Mouse (Mus musculus) layer of hippocampus, postnatal 14 days (tissue): Measurements from ENCODE around the gene Rad1. TPM values are rescaled to one million over a fixed set of nuclear protein-coding genes. Genes with fewer than 3 reads are reported as not detected.

ENCODE experiments used
- DNase-seq, 2 experiments: peaks; one replicate each; pipeline ENCODE4 v3.0.0; 2021 to 2022; ENCODE audit warnings: low spot score in 2 of 2, mixed read lengths in 1 of 2
- total RNA-seq, 2 experiments: library from RNA; stranded (reverse); gene quantifications; 2 replicates each; pipeline ENCODE4 v1.2.3; 2021

The Rad1 gene
- total RNA-seq, 2 experiments from 2014 or later, result 10.4 to 12.6 TPM

GRCm38 (mm10) chr15:10500838-10501719, 15.3 kb downstream of the Rad1 start:
- peak; percentile 54 to 67 for DNase-seq

DNA sequence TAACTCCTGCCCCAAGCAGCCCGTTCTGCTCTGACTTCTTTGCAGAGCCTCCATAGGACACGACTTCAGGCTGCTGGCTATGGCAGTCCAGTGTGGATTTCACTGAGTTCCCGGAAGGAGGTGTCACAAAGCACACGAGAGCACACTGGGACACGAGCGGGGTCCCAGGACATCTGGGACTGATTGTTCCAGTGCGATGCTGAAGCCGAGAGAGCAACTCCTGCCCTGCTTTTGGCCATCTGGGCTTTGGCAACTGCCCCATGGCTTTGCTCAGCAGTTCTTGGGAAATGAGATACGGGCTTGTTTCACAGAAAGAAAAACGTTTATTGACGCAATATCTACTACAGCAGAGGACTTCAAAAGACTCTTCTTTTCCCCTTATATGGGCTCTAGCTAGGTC, 20.3 kb downstream of the Rad1 start:
- no peak for DNase-seq

- DNase-seq, result no peak
These were observed 29.3 kb downstream of the Rad1 start for GRCm38 (mm10) chr15:10515166-10515565.

DNA sequence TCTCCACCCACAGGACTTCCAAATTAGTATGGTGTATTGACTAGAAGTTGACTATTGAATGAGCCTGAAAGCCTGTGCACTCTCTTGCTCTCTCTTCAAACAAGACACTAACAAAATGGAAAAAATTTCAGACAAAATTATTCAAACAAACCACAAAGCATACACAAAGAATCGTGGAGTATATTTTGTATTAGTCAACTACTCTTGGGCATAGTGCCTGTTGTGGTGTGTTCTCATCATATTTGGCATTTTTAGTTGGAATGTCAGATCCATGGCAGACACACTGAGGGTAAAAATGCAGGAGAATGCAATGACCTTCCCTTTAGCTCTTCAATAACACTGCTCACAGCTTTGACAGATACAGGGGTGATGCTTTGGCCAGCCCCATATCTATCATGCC, 40.1 kb downstream of the Rad1 start:
- no peak for DNase-seq

DNA sequence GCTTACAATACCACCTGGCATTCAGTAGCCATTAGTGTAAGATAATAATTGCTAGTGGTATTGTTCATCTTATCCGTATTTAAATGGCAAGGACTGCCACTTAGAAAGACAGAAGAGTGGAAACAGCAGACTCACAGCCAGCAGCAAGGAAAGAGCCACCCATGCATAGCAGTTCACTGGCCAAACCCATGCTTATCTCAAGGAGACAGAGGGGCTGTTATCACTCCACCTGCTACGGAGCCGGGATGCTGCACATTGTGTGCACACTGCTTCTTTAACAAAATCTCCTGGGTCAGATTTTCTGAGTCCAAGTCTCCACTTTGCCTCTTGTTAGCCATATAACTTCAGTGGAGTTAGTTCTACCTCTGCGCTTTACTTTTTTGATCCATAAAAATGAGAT, 45.5 kb downstream of the Rad1 start:
- no peak for DNase-seq

DNA sequence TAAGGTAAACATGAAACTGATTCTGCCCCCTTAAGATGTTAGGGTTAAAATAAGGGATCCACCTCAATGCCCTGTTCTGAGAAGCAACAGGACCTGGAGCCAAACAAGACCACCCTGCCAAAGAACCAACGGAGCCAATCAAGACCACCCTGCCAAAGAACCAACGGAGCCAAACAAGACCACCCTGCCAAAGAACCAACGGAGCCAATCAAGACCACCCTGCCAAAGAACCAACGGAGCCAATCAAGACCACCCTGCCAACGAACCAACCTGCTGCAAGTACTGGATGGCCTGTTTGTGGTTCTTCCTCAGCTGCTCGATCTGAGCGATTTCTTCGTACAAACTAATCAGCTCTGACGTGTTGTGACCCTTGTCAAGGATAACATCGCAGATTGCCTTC, 47.5 kb downstream of the Rad1 start:
- peak in 1 of 2 experiments; percentile 28 for DNase-seq

GRCm38 (mm10) chr15:10534591-10534990, 48.8 kb downstream of the Rad1 start:
- DNase-seq, result no peak

GRCm38 (mm10) chr15:10535969-10536368, 50.2 kb downstream of the Rad1 start:
- DNase-seq, result no peak

DNA sequence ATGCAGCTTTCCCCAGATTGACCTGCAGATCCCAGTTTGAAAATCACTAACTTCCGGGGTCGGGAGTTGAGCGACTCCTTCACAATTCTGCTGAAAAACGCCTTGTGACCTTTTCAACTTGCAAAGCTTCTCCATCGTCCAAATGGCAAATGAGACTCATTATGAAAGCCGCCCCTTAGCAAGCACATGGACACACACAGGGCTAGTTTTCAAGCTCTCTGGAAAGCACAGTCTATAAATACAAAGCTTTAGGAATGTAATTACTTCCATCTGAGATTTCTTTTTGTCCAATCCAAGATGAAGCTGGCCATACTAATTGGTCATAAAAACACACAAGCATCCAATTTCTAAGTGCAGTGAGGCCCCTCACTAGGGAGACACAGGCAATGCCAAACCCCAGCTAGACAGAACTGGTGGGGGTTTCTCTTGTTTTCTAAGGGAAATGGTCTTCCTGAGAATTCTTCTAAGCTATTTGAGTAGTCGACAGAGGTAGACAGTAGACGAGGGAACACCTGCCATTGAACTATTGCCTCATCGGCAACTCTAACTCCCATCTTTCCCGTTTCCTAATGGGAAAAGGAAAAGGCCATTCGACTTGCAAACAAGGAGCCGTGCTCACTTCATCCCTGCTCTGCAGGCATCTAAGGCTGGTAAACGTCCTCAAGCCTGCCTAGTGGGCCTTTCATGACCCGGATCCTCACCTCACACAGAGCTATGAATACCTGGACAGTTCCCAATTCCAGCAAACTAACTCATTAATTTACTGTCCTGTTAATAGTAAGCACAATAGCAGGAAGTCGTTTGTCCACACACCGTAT, 54.7 kb downstream of the Rad1 start:
- no peak for DNase-seq

Other genes starting within 250 kb of the Rad1 start
- gene Gm21973, start 160.6 kb upstream of the Rad1 start, total RNA-seq, result not detected
- not detected for gene Agxt2, start 127.5 kb upstream of the Rad1 start, total RNA-seq
- gene Dnajc21, start 15.5 kb upstream of the Rad1 start, total RNA-seq, result 10 to 100 TPM; 19.3 TPM
- 10 to 100 TPM; 22.8 to 23.2 TPM for gene Brix1, start 71 bp upstream of the Rad1 start, total RNA-seq
- not detected for gene Ttc23l, start 72.7 kb downstream of the Rad1 start, total RNA-seq
- gene Rai14, start 228.6 kb downstream of the Rad1 start, total RNA-seq, result 1 to 10 TPM; 6.5 to 8.1 TPM